Mouse (Mus musculus): Measurements from ENCODE around the gene Slc26a1. TPM values are rescaled to one million over a fixed set of nuclear protein-coding genes. Genes with fewer than 3 reads are reported as not detected.

Slc26a1 gene
- polyA plus RNA-seq, 3 experiments from 2014 or later = 0.16 to 0.78 TPM; not detected in 1

- no peak for ATAC-seq
Observed at GRCm38 (mm10) chr5:108689091-108689490, 13.7 kb upstream of the Slc26a1 start.

GRCm38 (mm10) chr5:108680871-108681270 lies 5.5 kb upstream of the Slc26a1 start:
- no peak for ATAC-seq

GRCm38 (mm10) chr5:108679909-108680308 lies 4.5 kb upstream of the Slc26a1 start:
- ATAC-seq = no peak

GRCm38 (mm10) chr5:108678296-108678854 lies 3.0 kb upstream of the Slc26a1 start:
- no peak for ATAC-seq

- no peak for ATAC-seq
Observed at GRCm38 (mm10) chr5:108677605-108678295, 2.4 kb upstream of the Slc26a1 start.

- ATAC-seq = no peak
Observed at GRCm38 (mm10) chr5:108676772-108677498, 1.6 kb upstream of the Slc26a1 start.

- ATAC-seq = no peak
Observed at GRCm38 (mm10) chr5:108674624-108675023, 745 bp downstream of the Slc26a1 start.

- ATAC-seq = no peak
Observed at GRCm38 (mm10) chr5:108671757-108672156, 3.6 kb downstream of the Slc26a1 start.

GRCm38 (mm10) chr5:108670785-108671184 lies 4.6 kb downstream of the Slc26a1 start:
- ATAC-seq = no peak

GRCm38 (mm10) chr5:108669986-108670385 lies 5.4 kb downstream of the Slc26a1 start:
- no peak for ATAC-seq

- peak; percentile 85 for ATAC-seq
Observed at GRCm38 (mm10) chr5:108668977-108669936, 6.1 kb downstream of the Slc26a1 start, which contains the start of gene Dgkq. Gene Dgkq (minus strand): TSS chr5:108669672.

- ATAC-seq = peak; percentile 5
Observed at GRCm38 (mm10) chr5:108668387-108668932, 6.9 kb downstream of the Slc26a1 start.

- ATAC-seq = no peak
Observed at GRCm38 (mm10) chr5:108667370-108667769, 8.0 kb downstream of the Slc26a1 start.

- no peak for ATAC-seq
Observed at GRCm38 (mm10) chr5:108665066-108665465, 10.3 kb downstream of the Slc26a1 start.

- no peak for ATAC-seq
Observed at GRCm38 (mm10) chr5:108662772-108663171, 12.6 kb downstream of the Slc26a1 start.

GRCm38 (mm10) chr5:108660632-108661268 lies 14.6 kb downstream of the Slc26a1 start:
- peak; percentile 96 for ATAC-seq

GRCm38 (mm10) chr5:108659698-108660631 lies 15.4 kb downstream of the Slc26a1 start, which contains the start of gene Idua:
Gene Idua (plus strand): TSS chr5:108660331.
- ATAC-seq = peak; percentile 28

GRCm38 (mm10) chr5:108658611-108659010 lies 16.8 kb downstream of the Slc26a1 start:
- ATAC-seq = no peak

- no peak for ATAC-seq
Observed at GRCm38 (mm10) chr5:108657406-108657805, 18.0 kb downstream of the Slc26a1 start.

Measured in inflammation-experienced regulatory T-cells, adult 6 months (primary cell).